Mouse (Mus musculus) myocyte (in vitro differentiated cells): ENCODE results near the gene Ehbp1. TPM values are rescaled to one million over a fixed set of nuclear protein-coding genes. Genes with fewer than 3 reads are reported as not detected.

Experiments used
- H3K27me3 ChIP-seq: one replicate; pipeline ENCODE4 v1.6.1; 2011; ENCODE audit not compliant: control insufficient read depth, insufficient read depth, insufficient read length
- H3K36me3 ChIP-seq: one replicate; pipeline ENCODE4 v1.6.1; 2011; ENCODE audit not compliant: control insufficient read depth, insufficient read depth
- H3K4me2 ChIP-seq: one replicate; pipeline ENCODE4 v1.6.1; 2011; ENCODE audit warnings: low read depth, control low read depth
- H3K4me3 ChIP-seq: one replicate; pipeline ENCODE4 v1.5.1; 2011; ENCODE audit warnings: mild to moderate bottlenecking, control low read depth, moderate library complexity
- H3K79me2 ChIP-seq: one replicate; pipeline ENCODE4 v1.6.1; 2011; ENCODE audit not compliant: control insufficient read depth, insufficient read depth
- H3ac ChIP-seq: one replicate; pipeline ENCODE4 v1.6.1; 2011; ENCODE audit not compliant: control insufficient read depth, insufficient read length
- CEBPB ChIP-seq: IDR thresholded peaks from 2 replicates; pipeline ENCODE4 v1.6.1; 2011; ENCODE audit warnings: mild to moderate bottlenecking, moderate library complexity; ENCODE audit not compliant: poor library complexity, insufficient read depth, severe bottlenecking
- E2F4 ChIP-seq: IDR thresholded peaks from one replicate; pipeline ENCODE4 v1.6.1; 2011; ENCODE audit warnings: mild to moderate bottlenecking, control low read depth, moderate library complexity; ENCODE audit not compliant: insufficient read depth
- MAX ChIP-seq: IDR thresholded peaks from one replicate; pipeline ENCODE4 v1.6.1; 2011; ENCODE audit warnings: low read depth, mild to moderate bottlenecking, control low read depth
- MYOD1 ChIP-seq, 3 experiments: IDR thresholded peaks; one replicate each; pipeline ENCODE4 v1.6.1; 2011; ENCODE audit warnings: control low read depth in 2 of 3, low read depth in 2 of 3, mild to moderate bottlenecking in 2 of 3, moderate library complexity in 1 of 3; ENCODE audit not compliant: insufficient read length in 2 of 3, control insufficient read depth in 1 of 3
- MYOG ChIP-seq, 3 experiments: IDR thresholded peaks; one replicate each; pipeline ENCODE4 v1.6.1; 2011; ENCODE audit warnings: control low read depth in 2 of 3, low read depth in 2 of 3, mild to moderate bottlenecking in 2 of 3; ENCODE audit not compliant: insufficient read length in 2 of 3, control insufficient read depth in 1 of 3, insufficient read depth in 1 of 3
- POLR2A ChIP-seq: IDR thresholded peaks from one replicate; pipeline ENCODE4 v1.6.1; 2011; ENCODE audit warnings: low read depth, mild to moderate bottlenecking, control low read depth, moderate library complexity; ENCODE audit not compliant: insufficient read length
- POLR2AphosphoS2 ChIP-seq: IDR thresholded peaks from one replicate; pipeline ENCODE4 v1.6.1; 2011; ENCODE audit warnings: low read depth, control low read depth; ENCODE audit not compliant: insufficient read length
- REST ChIP-seq: IDR thresholded peaks from one replicate; pipeline ENCODE4 v1.6.1; 2011; ENCODE audit warnings: mild to moderate bottlenecking, control low read depth, moderate library complexity; ENCODE audit not compliant: insufficient read depth, insufficient read length
- SRF ChIP-seq: IDR thresholded peaks from one replicate; pipeline ENCODE4 v1.6.1; 2011; ENCODE audit warnings: low read depth; ENCODE audit not compliant: control insufficient read depth, insufficient read length
- TCF12 ChIP-seq: IDR thresholded peaks from one replicate; pipeline ENCODE4 v1.6.1; 2011; ENCODE audit warnings: mild to moderate bottlenecking, control low read depth; ENCODE audit not compliant: poor library complexity, insufficient read depth, severe bottlenecking
- TCF3 ChIP-seq: IDR thresholded peaks from one replicate; pipeline ENCODE4 v1.6.1; 2011; ENCODE audit warnings: low read depth, control low read depth; ENCODE audit not compliant: insufficient read length
- USF1 ChIP-seq: IDR thresholded peaks from one replicate; pipeline ENCODE4 v1.6.1; 2011; ENCODE audit warnings: low read depth, mild to moderate bottlenecking, control low read depth, moderate library complexity
- polyA plus RNA-seq: library from polyadenylated mRNA; unstranded; fragments of >200 nt; fragmentation: generic; extraction: Trizol; gene quantifications from one replicate; pipeline ENCODE4 v1.2.1, GENCODE M21; 2012; ENCODE audit warnings: missing spikeins

Gene Ehbp1
- polyA plus RNA-seq, 1 experiment = 4.0 TPM

GRCm38 (mm10) chr11:22178569-22178968, 163.5 kb downstream of the Ehbp1 start:
- Histone ChIP-seq H3K4me3 (no peak overlapping the region), H3K4me2 (no peak overlapping the region), H3K79me2 (no peaks in the 10 kb centered on the region), H3K27me3 (no peaks in the 10 kb centered on the region), H3K36me3 (no peaks in the 10 kb centered on the region), H3ac (no peak overlapping the region)
- TF ChIP-seq POLR2A = no peak
- TF ChIP-seq MYOD1 (IDR thresholded peaks at IDR 0.05; ENCODE audit: control insufficient read depth in 1 of 3, insufficient read length in 2 of 3, low read depth in 2 of 3) = no peak
- TF ChIP-seq POLR2AphosphoS2 = no peak
- no peak for TF ChIP-seq USF1
- no peak for TF ChIP-seq E2F4
- TF ChIP-seq MAX = no peak
- no peak for TF ChIP-seq TCF3
- TF ChIP-seq SRF = no peak
- TF ChIP-seq MYOG (IDR thresholded peaks at IDR 0.05; ENCODE audit: control insufficient read depth in 1 of 3, insufficient read depth in 1 of 3, insufficient read length in 2 of 3, low read depth in 2 of 3) = no peak
- no peak for TF ChIP-seq TCF12
- TF ChIP-seq REST = no peak
- TF ChIP-seq CEBPB = no peak

GRCm38 (mm10) chr11:22174311-22174710, 167.8 kb downstream of the Ehbp1 start:
- TF ChIP-seq MAX (no peak), E2F4 (no peak)
- Histone ChIP-seq H3K79me2 (no peaks in the 10 kb centered on the region), H3K27me3 (no peaks in the 10 kb centered on the region)

GRCm38 (mm10) chr11:22170962-22171638, 171.0 kb downstream of the Ehbp1 start:
- H3K4me2 ChIP-seq = no peak overlapping the region
- H3K36me3 ChIP-seq = peaks cover 5% of the 10 kb centered on the region
- TF ChIP-seq E2F4 = no peak
- no peak for TF ChIP-seq MAX
- TF ChIP-seq POLR2A = no peak
- no peak for TF ChIP-seq USF1
- TF ChIP-seq TCF3 = no peak
- TF ChIP-seq REST = no peak
- TF ChIP-seq POLR2AphosphoS2 = no peak
- TF ChIP-seq CEBPB = no peak
- TF ChIP-seq MYOD1 (IDR thresholded peaks at IDR 0.05; ENCODE audit: control insufficient read depth in 1 of 3, insufficient read length in 2 of 3, low read depth in 2 of 3) = no peak
- no peak for TF ChIP-seq SRF
- no peak for TF ChIP-seq TCF12
- TF ChIP-seq MYOG (IDR thresholded peaks at IDR 0.05; ENCODE audit: control insufficient read depth in 1 of 3, insufficient read depth in 1 of 3, insufficient read length in 2 of 3, low read depth in 2 of 3) = no peak
- H3K27me3 ChIP-seq = no peaks in the 10 kb centered on the region
- no peak overlapping the region for H3K4me3 ChIP-seq
- H3K79me2 ChIP-seq = no peaks in the 10 kb centered on the region
- H3ac ChIP-seq = no peak overlapping the region

More at GRCm38 (mm10) chr11:22174311-22174710, 167.8 kb downstream of the Ehbp1 start:
- no peak overlapping the region for H3ac ChIP-seq
- H3K4me3 ChIP-seq = no peak overlapping the region
- no peaks in the 10 kb centered on the region for H3K36me3 ChIP-seq
- H3K4me2 ChIP-seq = no peak overlapping the region

GRCm38 (mm10) chr11:22157882-22158281, 184.2 kb downstream of the Ehbp1 start:
- no peak for TF ChIP-seq MAX
- TF ChIP-seq MYOG (IDR thresholded peaks at IDR 0.05; ENCODE audit: control insufficient read depth in 1 of 3, insufficient read depth in 1 of 3, insufficient read length in 2 of 3, low read depth in 2 of 3) = no peak
- no peak for TF ChIP-seq MYOD1 (IDR thresholded peaks at IDR 0.05; ENCODE audit: control insufficient read depth in 1 of 3, insufficient read length in 2 of 3, low read depth in 2 of 3)
- no peak for TF ChIP-seq TCF3
- no peak for TF ChIP-seq USF1
- TF ChIP-seq SRF = no peak
- no peak for TF ChIP-seq REST
- no peak for TF ChIP-seq E2F4
- no peak for TF ChIP-seq TCF12
- TF ChIP-seq CEBPB = no peak
- TF ChIP-seq POLR2AphosphoS2 = no peak
- TF ChIP-seq POLR2A = no peak
- Histone ChIP-seq H3ac (no peak overlapping the region), H3K27me3 (no peaks in the 10 kb centered on the region), H3K4me2 (no peak overlapping the region), H3K4me3 (no peak overlapping the region), H3K79me2 (no peaks in the 10 kb centered on the region), H3K36me3 (no peaks in the 10 kb centered on the region)

GRCm38 (mm10) chr11:22156182-22156581, 185.9 kb downstream of the Ehbp1 start:
- no peaks in the 10 kb centered on the region for H3K27me3 ChIP-seq
- H3K79me2 ChIP-seq = no peaks in the 10 kb centered on the region
- TF ChIP-seq SRF (no peak), USF1 (no peak), CEBPB (no peak), MYOG (IDR thresholded peaks at IDR 0.05; ENCODE audit: control insufficient read depth in 1 of 3, insufficient read depth in 1 of 3, insufficient read length in 2 of 3, low read depth in 2 of 3) (no peak), POLR2AphosphoS2 (no peak), E2F4 (no peak), POLR2A (no peak)
- no peak overlapping the region for H3ac ChIP-seq
- no peak overlapping the region for H3K4me3 ChIP-seq
- no peak overlapping the region for H3K4me2 ChIP-seq
- no peaks in the 10 kb centered on the region for H3K36me3 ChIP-seq
